Mouse (Mus musculus) heart, postnatal 0 days (tissue): ENCODE results near the gene Ctdnep1. TPM values are rescaled to one million over a fixed set of nuclear protein-coding genes. Genes with fewer than 3 reads are reported as not detected.

Source experiments
- ATAC-seq: fragments of 200-750 bp; cut with Nextera tagmentation; 2 replicates; pipeline ENCODE4 v1.8.0; 2017; ENCODE audit warnings: low read depth, moderate number of reproducible peaks, moderate library complexity; ENCODE audit not compliant: insufficient read depth
- DNase-seq: peaks from one replicate; pipeline ENCODE4 v3.0.0-alpha.2; 2016; ENCODE audit warnings: low spot score
- H3K27ac ChIP-seq: fragments of 300-500 bp; sonication (generic); 2 replicates; pipeline ENCODE4 v1.5.1; 2014; ENCODE audit warnings: low read depth, mild to moderate bottlenecking
- H3K27me3 ChIP-seq: fragments of 300-500 bp; sonication (generic); 2 replicates; pipeline ENCODE4 v1.6.1; 2014; ENCODE audit warnings: low read length, mixed read lengths; ENCODE audit not compliant: control insufficient read depth, insufficient read depth
- H3K36me3 ChIP-seq: fragments of 300-500 bp; sonication (generic); replicated peaks from 2 replicates; pipeline ENCODE4 v1.6.1; 2014; ENCODE audit warnings: low read length, mixed read lengths; ENCODE audit not compliant: control insufficient read depth, insufficient read depth
- H3K4me1 ChIP-seq: fragments of 300-500 bp; sonication (generic); 2 replicates; pipeline ENCODE4 v1.6.1; 2014; ENCODE audit warnings: antibody characterized with exemption; ENCODE audit not compliant: control insufficient read depth, insufficient read depth
- H3K4me2 ChIP-seq: fragments of 300-500 bp; sonication (generic); 2 replicates; pipeline ENCODE4 v1.6.1; 2014; ENCODE audit warnings: low read depth, mild to moderate bottlenecking, low read length, moderate library complexity
- H3K4me3 ChIP-seq: fragments of 300-500 bp; sonication (generic); 2 replicates; pipeline ENCODE4 v1.5.1; 2014; ENCODE audit warnings: low read depth, low read length
- H3K9ac ChIP-seq: fragments of 300-500 bp; sonication (generic); replicated peaks from 2 replicates; pipeline ENCODE4 v1.6.1; 2014; ENCODE audit warnings: low read depth, low read length, mixed read lengths
- H3K9me3 ChIP-seq: fragments of 300-500 bp; sonication (generic); replicated peaks from 2 replicates; pipeline ENCODE4 v1.6.1; 2016; ENCODE audit warnings: low read length; ENCODE audit not compliant: control insufficient read depth
- CTCF ChIP-seq: IDR thresholded peaks from 2 replicates; pipeline ENCODE4 v1.5.1; 2016; ENCODE audit warnings: antibody characterized with exemption, control low read depth, low read depth
- EP300 ChIP-seq: IDR thresholded peaks from 2 replicates; pipeline ENCODE4 v1.6.1; 2016; ENCODE audit warnings: antibody characterized with exemption, low read depth
- WGBS: fragments of 180-500 bp; shearing (Covaris S2); extraction: QIAGEN DNeasy Blood & Tissue Kit; methylation state at CpG from one replicate; pipeline ENCODE4 v1.1.7; 2014; 5-methylcytosine and 5-hydroxymethylcytosine counted together
- polyA plus RNA-seq: library from polyadenylated mRNA; unstranded; fragments of >200 nt; fragmentation: Nextera tagmentation; extraction: Ambion mirVana; gene quantifications from 2 replicates; pipeline ENCODE4 v1.2.1, GENCODE M21; 2015
- total RNA-seq: library from RNA; depleted of rRNA; stranded (reverse); fragments of >200 nt; gene quantifications from 2 replicates; pipeline ENCODE4 v1.2.3, GENCODE M21; 2014; ENCODE audit warnings: low replicate concordance

Gene Ctdnep1
- total and polyA plus RNA-seq, 2 experiments from 2014 or later, result 24.8 to 45.6 TPM

GRCm38 (mm10) chr11:69961841-69962240 lies 19.1 kb upstream of the Ctdnep1 start:
- H3K4me3 ChIP-seq, result no peak overlapping the region
- H3K27ac ChIP-seq, result no peak overlapping the region
- H3K9ac ChIP-seq, result no peak overlapping the region
- H3K36me3 ChIP-seq, result no peaks in the 10 kb centered on the region
- TF ChIP-seq EP300 (no peak), CTCF (no peak)
- H3K4me1 ChIP-seq, result 0 out of 2 replicates have a peak, but pooled peaks cover 8% of the 10 kb centered on the region
- H3K9me3 ChIP-seq, result no peaks in the 10 kb centered on the region
- no peak for DNase-seq
- 27% methylated on average over 5 of the region's 5 CpGs for WGBS
- H3K4me2 ChIP-seq, result no peak overlapping the region
- no peak for ATAC-seq
- peaks cover 49% of the 10 kb centered on the region for H3K27me3 ChIP-seq

- peaks cover 19% of the 10 kb centered on the region for H3K36me3 ChIP-seq
- 13% methylated on average over 23 of the region's 24 CpGs for WGBS
- DNase-seq (no peak), ATAC-seq (no peak)
- H3K4me1 ChIP-seq, result 0 out of 2 replicates have a peak, but pooled peaks cover 10% of the 10 kb centered on the region
- H3K4me3 ChIP-seq, result peak within 1 kb of the TSS; percentile 10
- H3K9me3 ChIP-seq, result no peaks in the 10 kb centered on the region
- peaks cover 52% of the 10 kb centered on the region for H3K27me3 ChIP-seq
- TF ChIP-seq CTCF, result no peak
- no peak for TF ChIP-seq EP300
- no peak within 1 kb of the TSS for H3K4me2 ChIP-seq
- H3K27ac ChIP-seq, result no peak within 1 kb of the TSS
- no peak within 1 kb of the TSS for H3K9ac ChIP-seq
These were observed 16.2 kb upstream of the Ctdnep1 start, which contains the start of gene Cldn7 for GRCm38 (mm10) chr11:69964650-69965270. Gene Cldn7, plus strand, starts transcription at chr11:69964779.

DNA sequence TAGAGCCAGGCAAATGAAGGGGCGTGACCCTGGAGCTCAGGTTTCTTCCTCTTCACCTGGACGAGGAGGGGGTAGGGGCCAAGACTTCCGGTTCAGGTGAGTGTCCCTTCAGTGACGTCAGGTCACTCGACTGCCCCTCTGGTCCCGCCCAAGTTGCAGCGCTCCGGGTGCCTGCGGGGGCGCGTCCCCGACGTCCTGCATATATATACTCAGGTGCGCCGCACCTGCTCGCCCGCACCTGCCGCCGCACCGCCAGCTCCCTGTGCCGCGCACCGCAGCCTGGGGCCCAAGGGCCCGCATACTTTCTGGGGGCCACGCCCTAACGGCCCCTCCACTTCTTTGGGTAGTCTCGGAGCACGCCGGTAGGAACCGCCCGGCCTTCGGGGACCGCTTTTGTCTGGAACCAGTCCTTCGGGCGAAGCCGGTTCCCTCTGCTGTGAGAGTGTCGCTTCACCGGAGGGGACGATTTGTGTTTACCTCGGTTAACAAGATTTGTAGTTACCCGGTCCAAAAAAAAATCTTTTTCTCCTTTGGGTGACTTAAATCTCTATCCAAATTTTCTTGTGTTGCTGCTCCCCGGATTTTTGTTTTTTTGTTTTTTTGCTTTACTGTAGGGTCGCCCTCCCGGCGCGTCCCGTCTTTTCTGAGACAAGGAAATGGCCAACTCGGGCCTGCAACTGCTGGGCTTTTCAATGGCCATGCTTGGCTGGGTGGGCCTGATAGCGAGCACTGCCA lies 15.5 kb upstream of the Ctdnep1 start:
- no peak overlapping the region for H3K27ac ChIP-seq
- ATAC-seq, result no peak
- no peak for DNase-seq
- no peak overlapping the region for H3K9ac ChIP-seq
- H3K4me2 ChIP-seq, result peak overlapping the region; percentile 65; the same call in 1 of the 2 replicates
- H3K9me3 ChIP-seq, result no peaks in the 10 kb centered on the region
- TF ChIP-seq EP300, result no peak
- no peak for TF ChIP-seq CTCF
- H3K4me1 ChIP-seq, result 0 out of 2 replicates have a peak, but pooled peaks cover 10% of the 10 kb centered on the region
- peak overlapping the region; percentile 44 for H3K4me3 ChIP-seq
- WGBS, result 5% methylated on average over 48 of the region's 49 CpGs
- H3K27me3 ChIP-seq, result peaks cover 52% of the 10 kb centered on the region
- H3K36me3 ChIP-seq, result peaks cover 25% of the 10 kb centered on the region

DNA sequence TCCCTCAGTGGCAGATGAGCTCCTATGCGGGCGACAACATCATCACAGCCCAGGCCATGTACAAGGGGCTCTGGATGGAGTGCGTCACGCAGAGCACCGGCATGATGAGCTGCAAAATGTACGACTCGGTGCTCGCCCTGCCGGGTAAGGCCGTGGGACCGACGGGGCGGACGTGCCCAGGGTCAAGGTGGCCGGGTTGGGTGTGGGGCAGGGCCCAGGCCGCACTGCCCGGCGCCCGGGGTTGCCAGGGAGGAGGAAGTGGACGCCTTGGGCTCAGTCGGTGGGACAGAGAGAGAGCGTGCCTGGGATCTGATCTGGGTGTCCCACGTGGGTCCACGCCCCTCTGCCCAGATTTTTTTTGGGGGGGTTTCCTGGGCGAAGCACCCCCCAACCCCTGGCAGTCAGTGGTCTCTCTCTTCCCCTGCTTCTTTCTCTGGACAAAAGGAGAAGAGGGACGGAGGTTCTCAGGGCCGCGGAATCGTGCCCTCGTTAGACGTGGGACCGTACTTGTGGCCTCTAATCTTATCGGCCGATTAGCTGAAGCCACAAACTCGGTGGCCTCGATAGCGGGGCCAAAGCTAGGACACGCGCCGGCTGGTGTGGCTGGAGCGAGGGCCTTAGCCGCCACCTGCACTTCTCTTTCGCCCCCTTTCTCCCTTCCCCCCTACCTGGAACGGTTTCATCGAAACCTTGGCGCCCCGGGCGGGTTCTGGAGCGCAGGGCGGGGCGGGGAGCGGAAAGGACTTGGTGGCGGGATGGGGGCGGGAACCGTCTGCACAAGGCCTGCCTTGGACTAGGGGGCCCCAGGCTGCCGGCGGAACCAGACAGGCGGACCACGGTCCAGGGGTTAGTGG lies 14.7 kb upstream of the Ctdnep1 start:
- peak; percentile 8; the same call in 1 of the 2 replicates for ATAC-seq
- Histone ChIP-seq H3K9me3 (no peaks in the 10 kb centered on the region), H3K27ac (no peak overlapping the region), H3K4me1 (0 out of 2 replicates have a peak, but pooled peaks cover 10% of the 10 kb centered on the region), H3K4me2 (peak overlapping the region; percentile 65), H3K9ac (peak overlapping the region; percentile 18; the same call in 1 of the 2 replicates), H3K36me3 (peaks cover 28% of the 10 kb centered on the region), H3K4me3 (peak overlapping the region; percentile 44), H3K27me3 (peaks cover 52% of the 10 kb centered on the region)
- DNase-seq, result no peak
- TF ChIP-seq EP300, result no peak
- TF ChIP-seq CTCF, result no peak
- 2% methylated on average over 59 of the region's 59 CpGs for WGBS

GRCm38 (mm10) chr11:69966860-69967517 lies 14.0 kb upstream of the Ctdnep1 start:
- 0 out of 2 replicates have a peak, but pooled peaks have one; percentile 41 for ATAC-seq
- no peak for TF ChIP-seq CTCF
- TF ChIP-seq EP300, result no peak
- H3K4me1 ChIP-seq, result 0 out of 2 replicates have a peak, but pooled peaks cover 10% of the 10 kb centered on the region
- peaks cover 31% of the 10 kb centered on the region for H3K36me3 ChIP-seq
- H3K9ac ChIP-seq, result peak overlapping the region; percentile 18; the same call in 1 of the 2 replicates
- H3K27me3 ChIP-seq, result peaks cover 46% of the 10 kb centered on the region
- H3K4me3 ChIP-seq, result peak overlapping the region; percentile 44
- no peak for DNase-seq
- no peak overlapping the region for H3K27ac ChIP-seq
- WGBS, result 33% methylated on average over 17 of the region's 17 CpGs
- H3K9me3 ChIP-seq, result no peaks in the 10 kb centered on the region
- H3K4me2 ChIP-seq, result peak overlapping the region; percentile 65
